Mouse (Mus musculus): ENCODE data around the gene Phldb1. TPM values are rescaled to one million over a fixed set of nuclear protein-coding genes. Genes with fewer than 3 reads are reported as not detected.

Gene Phldb1
- polyA plus RNA-seq, 1 experiment from 2014 or later, result 2.2 TPM

GRCm38 (mm10) chr9:44707749-44708428, 27.1 kb downstream of the Phldb1 start:
- H3K4me3 ChIP-seq (ENCODE audit: low read depth, low read length), result peak overlapping the region; percentile 26
- WGBS (ENCODE audit: insufficient replicate concordance), result 37% methylated on average over 28 of the region's 28 CpGs
- H3K4me1 ChIP-seq (ENCODE audit: control insufficient read depth, low read depth, low read length), result peaks cover 4% of the 10 kb centered on the region
- H3K36me3 ChIP-seq (ENCODE audit: control insufficient read depth, insufficient read depth), result no peaks in the 10 kb centered on the region
- ATAC-seq (ENCODE audit: low read depth), result no peak; the same call in 1 of the 2 replicates
- peak overlapping the region; percentile 56 for H3K4me2 ChIP-seq (ENCODE audit: low read depth, low read length)
- no peak overlapping the region for H3K27ac ChIP-seq (ENCODE audit: low read length)
- no peaks in the 10 kb centered on the region for H3K27me3 ChIP-seq (ENCODE audit: control insufficient read depth, insufficient read depth, low read depth, low read length)
- H3K9me3 ChIP-seq (replicated peaks; ENCODE audit: control insufficient read depth, low read length), result no peaks in the 10 kb centered on the region
- no peak overlapping the region for H3K9ac ChIP-seq (ENCODE audit: low read depth, low read length)

- no peak overlapping the region for H3K4me3 ChIP-seq (ENCODE audit: low read depth, low read length)
- 64% methylated on average over 5 of the region's 5 CpGs for WGBS (ENCODE audit: insufficient replicate concordance)
- no peak for ATAC-seq (ENCODE audit: low read depth)
Observed at GRCm38 (mm10) chr9:44699730-44700129, 35.3 kb downstream of the Phldb1 start.

DNA sequence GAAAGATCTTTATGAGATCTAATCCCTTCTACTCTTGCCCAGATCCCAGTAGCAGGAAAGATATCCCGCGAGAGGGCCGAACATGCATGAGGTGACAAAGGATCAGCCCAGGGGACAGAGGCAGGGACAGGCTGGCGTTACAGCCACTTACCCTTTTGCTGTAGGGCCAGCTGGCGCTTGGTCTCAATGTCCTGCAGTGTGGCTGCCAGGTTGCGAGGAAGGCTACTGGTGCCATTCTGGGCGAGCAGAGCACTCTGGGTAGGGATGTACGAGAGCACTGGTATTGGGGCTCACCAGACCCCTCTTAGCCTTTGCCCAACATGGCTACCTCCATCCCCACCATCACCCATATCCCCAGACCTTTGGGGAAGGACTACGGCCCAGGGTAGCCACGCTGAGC, 35.8 kb downstream of the Phldb1 start:
- Histone ChIP-seq H3K27ac (ENCODE audit: low read length) (no peak overlapping the region), H3K27me3 (ENCODE audit: control insufficient read depth, insufficient read depth, low read depth, low read length) (no peaks in the 10 kb centered on the region), H3K4me1 (ENCODE audit: control insufficient read depth, low read depth, low read length) (no peaks in the 10 kb centered on the region), H3K9ac (ENCODE audit: low read depth, low read length) (no peak overlapping the region), H3K36me3 (ENCODE audit: control insufficient read depth, insufficient read depth) (no peaks in the 10 kb centered on the region), H3K4me3 (ENCODE audit: low read depth, low read length) (no peak overlapping the region), H3K9me3 (replicated peaks; ENCODE audit: control insufficient read depth, low read length) (no peaks in the 10 kb centered on the region), H3K4me2 (ENCODE audit: low read depth, low read length) (no peak overlapping the region)
- no peak for ATAC-seq (ENCODE audit: low read depth)
- 64% methylated on average over 10 of the region's 10 CpGs for WGBS (ENCODE audit: insufficient replicate concordance)

More at GRCm38 (mm10) chr9:44699730-44700129, 35.3 kb downstream of the Phldb1 start:
- H3K27ac ChIP-seq (ENCODE audit: low read length), result no peak overlapping the region
- no peak overlapping the region for H3K4me2 ChIP-seq (ENCODE audit: low read depth, low read length)
- no peaks in the 10 kb centered on the region for H3K9me3 ChIP-seq (replicated peaks; ENCODE audit: control insufficient read depth, low read length)
- H3K36me3 ChIP-seq (ENCODE audit: control insufficient read depth, insufficient read depth), result no peaks in the 10 kb centered on the region
- no peak overlapping the region for H3K9ac ChIP-seq (ENCODE audit: low read depth, low read length)
- H3K4me1 ChIP-seq (ENCODE audit: control insufficient read depth, low read depth, low read length), result no peaks in the 10 kb centered on the region
- no peaks in the 10 kb centered on the region for H3K27me3 ChIP-seq (ENCODE audit: control insufficient read depth, insufficient read depth, low read depth, low read length)

DNA sequence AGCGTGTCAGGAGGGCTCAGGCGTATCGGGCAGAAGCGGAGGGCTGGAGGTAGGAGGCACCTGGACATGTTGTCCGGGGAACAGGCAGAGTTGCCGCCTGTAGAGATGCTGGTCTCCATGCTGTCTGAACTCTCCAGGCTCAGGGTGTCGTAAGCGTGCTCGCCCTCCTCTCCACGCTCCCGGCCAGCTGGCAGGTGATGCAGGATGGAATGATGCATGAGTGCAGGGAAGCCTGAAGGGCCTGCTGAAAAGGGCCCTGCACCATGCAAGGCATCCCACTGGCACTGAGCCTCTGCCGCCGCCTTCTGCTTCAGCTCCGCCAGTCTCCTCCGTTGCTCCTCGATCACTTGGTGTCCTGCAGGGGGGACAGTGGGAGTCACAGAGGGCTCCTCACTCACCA, 37.1 kb downstream of the Phldb1 start:
- no peak overlapping the region for H3K27ac ChIP-seq (ENCODE audit: low read length)
- no peak overlapping the region for H3K4me3 ChIP-seq (ENCODE audit: low read depth, low read length)
- no peak overlapping the region for H3K4me2 ChIP-seq (ENCODE audit: low read depth, low read length)
- H3K4me1 ChIP-seq (ENCODE audit: control insufficient read depth, low read depth, low read length), result no peaks in the 10 kb centered on the region
- no peak overlapping the region for H3K9ac ChIP-seq (ENCODE audit: low read depth, low read length)
- H3K9me3 ChIP-seq (replicated peaks; ENCODE audit: control insufficient read depth, low read length), result no peaks in the 10 kb centered on the region
- no peaks in the 10 kb centered on the region for H3K27me3 ChIP-seq (ENCODE audit: control insufficient read depth, insufficient read depth, low read depth, low read length)
- 82% methylated on average over 16 of the region's 16 CpGs for WGBS (ENCODE audit: insufficient replicate concordance)
- ATAC-seq (ENCODE audit: low read depth), result no peak
- no peaks in the 10 kb centered on the region for H3K36me3 ChIP-seq (ENCODE audit: control insufficient read depth, insufficient read depth)

DNA sequence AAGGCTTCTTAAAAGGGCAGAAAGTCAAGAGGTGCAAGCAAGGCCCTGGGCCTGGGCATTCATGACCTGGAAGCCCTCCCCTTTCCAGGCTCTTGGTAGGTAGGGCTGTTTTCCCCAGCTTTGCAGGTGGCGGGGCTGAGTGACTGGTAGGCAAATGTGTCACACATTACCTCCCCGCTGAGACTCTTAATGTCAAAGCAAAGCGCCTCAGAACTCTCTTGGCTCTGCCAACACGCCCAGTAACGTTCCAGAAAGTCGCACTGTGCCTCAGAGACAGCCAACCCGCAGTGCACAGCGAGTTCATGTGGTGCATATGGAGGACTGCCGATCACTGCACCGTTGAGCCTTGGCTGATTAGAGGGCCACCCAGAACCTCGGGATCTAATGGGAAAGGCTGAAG, 41.9 kb downstream of the Phldb1 start:
- 71% methylated on average over 11 of the region's 11 CpGs for WGBS (ENCODE audit: insufficient replicate concordance)
- Histone ChIP-seq H3K9ac (ENCODE audit: low read depth, low read length) (no peak overlapping the region), H3K9me3 (replicated peaks; ENCODE audit: control insufficient read depth, low read length) (no peaks in the 10 kb centered on the region), H3K4me2 (ENCODE audit: low read depth, low read length) (no peak overlapping the region), H3K36me3 (ENCODE audit: control insufficient read depth, insufficient read depth) (no peaks in the 10 kb centered on the region), H3K27ac (ENCODE audit: low read length) (no peak overlapping the region), H3K27me3 (ENCODE audit: control insufficient read depth, insufficient read depth, low read depth, low read length) (no peaks in the 10 kb centered on the region), H3K4me1 (ENCODE audit: control insufficient read depth, low read depth, low read length) (peaks cover 2% of the 10 kb centered on the region; the same call in 1 of the 2 replicates), H3K4me3 (ENCODE audit: low read depth, low read length) (no peak overlapping the region)
- no peak for ATAC-seq (ENCODE audit: low read depth)

DNA sequence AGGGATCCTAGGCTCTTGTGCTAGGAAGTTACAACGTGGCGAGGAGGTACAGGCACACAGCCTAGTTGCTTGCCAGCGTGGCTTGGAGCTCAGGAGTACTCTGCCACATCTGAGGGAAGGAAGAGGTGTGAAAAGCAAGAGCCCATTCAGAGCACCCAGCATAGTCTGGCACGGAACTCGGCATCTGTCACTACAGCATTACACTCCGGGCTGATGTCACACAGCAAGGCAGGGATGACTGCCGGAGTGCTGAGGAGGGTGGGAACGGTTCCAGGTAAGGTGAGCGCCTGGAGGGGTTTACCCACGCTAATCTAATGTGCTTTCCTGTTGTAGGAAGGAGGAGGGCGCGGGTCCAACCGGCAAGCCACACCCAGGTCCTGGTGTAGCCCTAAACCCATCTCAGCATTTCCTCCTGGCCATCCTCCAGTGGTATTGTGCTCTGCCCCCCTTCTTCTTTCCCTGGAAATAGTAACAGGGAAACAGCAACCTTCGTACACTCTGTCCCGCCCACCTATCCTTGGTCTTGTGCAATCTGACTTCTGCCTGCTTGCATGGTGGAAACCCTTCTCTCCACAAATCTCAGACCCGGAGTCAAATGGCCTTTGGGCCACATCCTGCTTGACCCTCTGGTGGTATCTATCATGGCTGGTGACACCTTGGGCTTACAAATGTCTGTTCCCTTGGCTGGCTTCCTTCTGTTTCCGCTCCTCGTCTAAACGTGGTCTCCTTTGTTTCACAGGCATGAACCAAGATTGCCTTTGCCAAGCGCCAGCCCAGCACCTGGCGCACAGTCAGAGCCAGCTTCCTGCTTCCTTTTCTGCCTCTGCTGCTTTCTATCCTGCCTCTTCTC, 43.1 kb downstream of the Phldb1 start:
- ATAC-seq (ENCODE audit: low read depth), result peak; percentile 71
- H3K4me3 ChIP-seq (ENCODE audit: low read depth, low read length), result no peak overlapping the region
- no peaks in the 10 kb centered on the region for H3K27me3 ChIP-seq (ENCODE audit: control insufficient read depth, insufficient read depth, low read depth, low read length)
- H3K36me3 ChIP-seq (ENCODE audit: control insufficient read depth, insufficient read depth), result no peaks in the 10 kb centered on the region
- no peak overlapping the region for H3K27ac ChIP-seq (ENCODE audit: low read length)
- WGBS (ENCODE audit: insufficient replicate concordance), result 55% methylated on average over 21 of the region's 21 CpGs
- no peaks in the 10 kb centered on the region for H3K9me3 ChIP-seq (replicated peaks; ENCODE audit: control insufficient read depth, low read length)
- peaks cover 2% of the 10 kb centered on the region; the same call in 1 of the 2 replicates for H3K4me1 ChIP-seq (ENCODE audit: control insufficient read depth, low read depth, low read length)
- no peak overlapping the region for H3K4me2 ChIP-seq (ENCODE audit: low read depth, low read length)
- H3K9ac ChIP-seq (ENCODE audit: low read depth, low read length), result no peak overlapping the region

GRCm38 (mm10) chr9:44690641-44691040, 44.4 kb downstream of the Phldb1 start:
- no peak overlapping the region for H3K27ac ChIP-seq (ENCODE audit: low read length)
- WGBS (ENCODE audit: insufficient replicate concordance), result 24% methylated on average over 7 of the region's 7 CpGs
- H3K36me3 ChIP-seq (ENCODE audit: control insufficient read depth, insufficient read depth), result no peaks in the 10 kb centered on the region
- no peak overlapping the region for H3K4me3 ChIP-seq (ENCODE audit: low read depth, low read length)
- no peaks in the 10 kb centered on the region for H3K27me3 ChIP-seq (ENCODE audit: control insufficient read depth, insufficient read depth, low read depth, low read length)
- peaks cover 2% of the 10 kb centered on the region; the same call in 1 of the 2 replicates for H3K4me1 ChIP-seq (ENCODE audit: control insufficient read depth, low read depth, low read length)
- H3K9me3 ChIP-seq (replicated peaks; ENCODE audit: control insufficient read depth, low read length), result no peaks in the 10 kb centered on the region
- no peak for ATAC-seq (ENCODE audit: low read depth)
- no peak overlapping the region for H3K9ac ChIP-seq (ENCODE audit: low read depth, low read length)
- H3K4me2 ChIP-seq (ENCODE audit: low read depth, low read length), result 0 out of 2 replicates have a peak overlapping the region, but pooled peaks have one; percentile 17

GRCm38 (mm10) chr9:44688013-44688412, 47.0 kb downstream of the Phldb1 start:
- Histone ChIP-seq H3K4me2 (ENCODE audit: low read depth, low read length) (no peak overlapping the region), H3K27ac (ENCODE audit: low read length) (no peak overlapping the region), H3K9me3 (replicated peaks; ENCODE audit: control insufficient read depth, low read length) (no peaks in the 10 kb centered on the region), H3K4me3 (ENCODE audit: low read depth, low read length) (no peak overlapping the region), H3K4me1 (ENCODE audit: control insufficient read depth, low read depth, low read length) (peaks cover 2% of the 10 kb centered on the region; the same call in 1 of the 2 replicates), H3K9ac (ENCODE audit: low read depth, low read length) (no peak overlapping the region), H3K27me3 (ENCODE audit: control insufficient read depth, insufficient read depth, low read depth, low read length) (no peaks in the 10 kb centered on the region), H3K36me3 (ENCODE audit: control insufficient read depth, insufficient read depth) (no peaks in the 10 kb centered on the region)
- WGBS (ENCODE audit: insufficient replicate concordance), result 69% methylated on average over 9 of the region's 9 CpGs
- no peak for ATAC-seq (ENCODE audit: low read depth)

- ATAC-seq (ENCODE audit: low read depth), result no peak
- no peak overlapping the region for H3K27ac ChIP-seq (ENCODE audit: low read length)
Observed at GRCm38 (mm10) chr9:44686638-44687037, 48.4 kb downstream of the Phldb1 start.

More at GRCm38 (mm10) chr9:44686638-44687037, 48.4 kb downstream of the Phldb1 start:
- Histone ChIP-seq H3K27me3 (ENCODE audit: control insufficient read depth, insufficient read depth, low read depth, low read length) (no peaks in the 10 kb centered on the region), H3K4me2 (ENCODE audit: low read depth, low read length) (no peak overlapping the region), H3K4me3 (ENCODE audit: low read depth, low read length) (no peak overlapping the region), H3K4me1 (ENCODE audit: control insufficient read depth, low read depth, low read length) (peaks cover 2% of the 10 kb centered on the region; the same call in 1 of the 2 replicates), H3K9me3 (replicated peaks; ENCODE audit: control insufficient read depth, low read length) (no peaks in the 10 kb centered on the region), H3K9ac (ENCODE audit: low read depth, low read length) (no peak overlapping the region), H3K36me3 (ENCODE audit: control insufficient read depth, insufficient read depth) (no peaks in the 10 kb centered on the region)
- WGBS (ENCODE audit: insufficient replicate concordance), result 61% methylated on average over 5 of the region's 5 CpGs

All from liver, embryonic 16.5 days (tissue).